Comparison of ENCODE assay signal across 9 mouse cellular contexts in the genomic region with DNA sequence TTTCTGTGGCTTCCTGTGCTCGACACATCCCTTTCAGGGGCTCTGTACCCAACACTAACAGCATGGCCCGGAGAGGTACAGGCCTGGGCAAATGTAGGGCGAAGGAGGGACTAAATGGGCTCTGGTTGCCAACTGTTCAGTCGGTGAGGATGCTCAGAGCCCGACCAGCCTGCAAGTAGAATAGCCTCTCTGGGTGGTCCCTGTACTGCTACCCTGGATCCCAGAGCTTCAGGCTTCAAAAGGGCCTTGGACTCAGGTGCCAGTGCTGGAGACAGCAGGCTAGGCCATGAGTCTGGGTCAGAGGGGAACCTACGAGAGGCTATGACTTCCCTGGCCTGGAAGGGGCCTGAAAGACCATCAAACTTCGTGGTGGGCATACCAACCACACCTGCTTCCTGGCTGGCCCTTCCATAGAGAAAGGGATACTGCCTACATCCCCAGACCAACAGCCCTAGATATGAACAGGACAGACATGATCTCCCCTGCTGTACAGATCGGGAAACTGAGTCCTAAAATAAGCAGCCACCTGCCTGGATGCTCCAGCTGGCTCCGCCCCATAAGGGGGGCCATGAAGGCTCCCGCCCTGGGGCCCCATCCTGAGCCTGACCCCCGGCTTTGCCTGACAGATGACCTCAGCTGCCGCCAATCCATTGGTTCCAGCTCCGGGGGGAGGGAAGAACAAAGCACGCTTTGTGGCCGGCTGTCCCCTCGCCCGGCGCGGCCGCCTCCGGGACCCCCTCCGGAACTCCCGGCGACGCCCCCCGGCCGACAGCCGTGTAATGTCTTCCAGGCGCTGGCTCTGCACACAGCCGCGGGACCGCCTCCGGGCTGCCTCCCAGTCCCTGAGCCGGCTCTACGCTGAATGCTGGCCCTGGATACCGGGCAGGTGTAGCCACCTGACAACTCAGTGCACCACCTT. TPM values are rescaled to one million over a fixed set of nuclear protein-coding genes. Genes with fewer than 3 reads are reported as not detected.
DNase-seq lines count a peak whose midpoint lies in the region; ATAC-seq and TF ChIP-seq lines count a peak whose summit lies in the region.
"Had no signal": no experiment of that assay in that cellular context is flagged by ENCODE, and none has a peak within 500 bp of the region (broad histone marks: within the 10 kb centered on the region; RNA-seq: fewer than 3 reads in every experiment).

No protein-coding gene starts in this region.

- no peak for TF ChIP-seq POLR2A in myocyte (IDR thresholded peaks at IDR 0.05; ENCODE audit: insufficient read length, low read depth)

- no peaks in the 10 kb centered on the region for H3K79me2 ChIP-seq in myocyte (ENCODE audit: control insufficient read depth, insufficient read depth)

- no peak for DNase-seq in kidney, adult 18-20 months
- no peak for DNase-seq in intestine, embryonic 14.5 days (ENCODE audit: low spot score)
- no peak for DNase-seq in layer of hippocampus, postnatal 36 days
- no peak for DNase-seq in left cerebral cortex, postnatal 25 days (ENCODE audit: low spot score in 2 of 2)
- DNase-seq in adrenal gland, postnatal 10 days = no peak

- intact Hi-C loops in left cerebral cortex, postnatal 25 days (cut with DNase I) = loop anchor here (5.0 kb wide), 1 partner anchor 253 kb away; no protein-coding TSS in a partner anchor

- H3K9me3 ChIP-seq in kidney, embryonic 15.5 days (replicated peaks) = no peaks in the 10 kb centered on the region
- no peaks in the 10 kb centered on the region for H3K9me3 ChIP-seq in embryonic facial prominence, embryonic 13.5 days
- no peaks in the 10 kb centered on the region for H3K9me3 ChIP-seq in intestine, embryonic 14.5 days (ENCODE audit: control insufficient read depth, low read length)

- peaks cover 33% of the 10 kb centered on the region for H3K27me3 ChIP-seq in kidney, embryonic 15.5 days
- H3K27me3 ChIP-seq in embryonic facial prominence, embryonic 13.5 days = peaks cover 20% of the 10 kb centered on the region
- peaks cover 4% of the 10 kb centered on the region; the same call in 1 of the 2 replicates for H3K27me3 ChIP-seq in intestine, embryonic 14.5 days (replicated peaks; ENCODE audit: control insufficient read depth, insufficient read depth, low read length)
- H3K27me3 ChIP-seq in myocyte (ENCODE audit: control insufficient read depth, insufficient read depth, insufficient read length) = peaks cover 26% of the 10 kb centered on the region

- H3K27ac ChIP-seq in kidney, embryonic 15.5 days = no peak overlapping the region
- H3K27ac ChIP-seq in embryonic facial prominence, embryonic 13.5 days = no peak overlapping the region
- H3K27ac ChIP-seq in intestine, embryonic 14.5 days (ENCODE audit: low read depth) = no peak overlapping the region

- peak overlapping the region; percentile 33 for H3K4me3 ChIP-seq in kidney, embryonic 15.5 days (replicated peaks)
- H3K4me3 ChIP-seq in embryonic facial prominence, embryonic 13.5 days = peak overlapping the region; percentile 27
- H3K4me3 ChIP-seq in intestine, embryonic 14.5 days (ENCODE audit: low read depth, low read length) = peak overlapping the region; percentile 18
- H3K4me3 ChIP-seq in myocyte = no peak overlapping the region

- ATAC-seq in kidney, embryonic 15.5 days (replicated peaks; ENCODE audit: low FRiP score) = no peak
- ATAC-seq in embryonic facial prominence, embryonic 13.5 days (ENCODE audit: insufficient number of reproducible peaks, insufficient read depth, low FRiP score, low TSS enrichment, low read depth) = peak; percentile 18; the same call in 1 of the 2 replicates
- ATAC-seq in intestine, embryonic 14.5 days (replicated peaks; ENCODE audit: low FRiP score, low TSS enrichment, low read depth) = peak; percentile 36; the same call in 1 of the 2 replicates

- WGBS in kidney, embryonic 15.5 days = 13% methylated on average over 35 of the region's 36 CpGs
- 9% methylated on average over 36 of the region's 36 CpGs for WGBS in embryonic facial prominence, embryonic 13.5 days
- 15% methylated on average over 35 of the region's 36 CpGs for WGBS in intestine, embryonic 14.5 days

- peak overlapping the region; percentile 63 for H3K4me2 ChIP-seq in kidney, embryonic 15.5 days
- H3K4me2 ChIP-seq in embryonic facial prominence, embryonic 13.5 days = peak overlapping the region; percentile 60
- H3K4me2 ChIP-seq in intestine, embryonic 14.5 days (ENCODE audit: low read length) = peak overlapping the region; percentile 51
- no peak overlapping the region for H3K4me2 ChIP-seq in myocyte (ENCODE audit: low read depth)

- no peaks in the 10 kb centered on the region; the same call in 1 of the 2 replicates for H3K36me3 ChIP-seq in kidney, embryonic 15.5 days
- H3K36me3 ChIP-seq in embryonic facial prominence, embryonic 13.5 days = no peaks in the 10 kb centered on the region
- H3K36me3 ChIP-seq in intestine, embryonic 14.5 days (ENCODE audit: control insufficient read depth, insufficient read depth, low read length) = no peaks in the 10 kb centered on the region
- H3K36me3 ChIP-seq in myocyte (ENCODE audit: control insufficient read depth, insufficient read depth) = peaks cover 4% of the 10 kb centered on the region

- H3ac ChIP-seq in myocyte (ENCODE audit: control insufficient read depth, insufficient read length) = no peak overlapping the region

- 0 out of 2 replicates have a peak overlapping the region, but pooled peaks have one; percentile 11 for H3K9ac ChIP-seq in kidney, embryonic 15.5 days
- peak overlapping the region; percentile 64 for H3K9ac ChIP-seq in embryonic facial prominence, embryonic 13.5 days
- H3K9ac ChIP-seq in intestine, embryonic 14.5 days (ENCODE audit: low read length) = peak overlapping the region; percentile 13; the same call in 1 of the 2 replicates

- H3K4me1 ChIP-seq in kidney, embryonic 15.5 days = peaks cover 16% of the 10 kb centered on the region
- peaks cover 31% of the 10 kb centered on the region for H3K4me1 ChIP-seq in embryonic facial prominence, embryonic 13.5 days
- peaks cover 7% of the 10 kb centered on the region; the same call in 1 of the 2 replicates for H3K4me1 ChIP-seq in intestine, embryonic 14.5 days (replicated peaks; ENCODE audit: control insufficient read depth, insufficient read depth, low read length)

TF ChIP-seq in myocyte, 11 proteins besides CTCF, POLR2A, EP300 and RAD21:
- TF ChIP-seq MAX (IDR thresholded peaks at IDR 0.05; ENCODE audit: low read depth) = no peak
- peak; percentile 11 for TF ChIP-seq POLR2AphosphoS2 (IDR thresholded peaks at IDR 0.05; ENCODE audit: insufficient read length, low read depth)

RNA-seq across cellular contexts. Expression of gene Srxn1, which starts 9.0 kb away (rescaled TPM):
- polyA plus RNA-seq in kidney, embryonic 15.5 days (2015; fragmentation: Nextera tagmentation; extraction: Ambion mirVana) = 12.7 and 14.5 TPM in 2 replicates
- polyA plus RNA-seq in embryonic facial prominence, embryonic 13.5 days (2015; fragmentation: Nextera tagmentation; extraction: Ambion mirVana) = 9.7 and 10.6 TPM in 2 replicates
- 12.0 and 12.4 TPM in 2 replicates for polyA plus RNA-seq in intestine, embryonic 14.5 days (2014; fragmentation: Nextera tagmentation; extraction: Ambion mirVana)
- 21.7 TPM for polyA plus RNA-seq in myocyte (2012; fragmentation: generic; extraction: Trizol)
- 10 to 100 TPM; 71.6 to 77.6 TPM for total RNA-seq in layer of hippocampus, postnatal 36 days (2021)
- total RNA-seq in left cerebral cortex, postnatal 25 days (2021) = 10 to 100 TPM; 85.6 to 96.7 TPM
- 100 to 1,000 TPM in 1 of 2 experiments, 10 to 100 TPM in 1; 48.5 to 177 TPM for total RNA-seq in adrenal gland, postnatal 10 days (2021)

RNA-seq across cellular contexts. Expression of gene Tcf15, which starts 29.0 kb away (rescaled TPM):
- polyA plus RNA-seq in kidney, embryonic 15.5 days (2015; fragmentation: Nextera tagmentation; extraction: Ambion mirVana) = 13.5 TPM in 2 replicates
- 3.7 and 4.1 TPM in 2 replicates for polyA plus RNA-seq in embryonic facial prominence, embryonic 13.5 days (2015; fragmentation: Nextera tagmentation; extraction: Ambion mirVana)
- polyA plus RNA-seq in intestine, embryonic 14.5 days (2014; fragmentation: Nextera tagmentation; extraction: Ambion mirVana) = 14.4 and 15.9 TPM in 2 replicates
- polyA plus RNA-seq in myocyte (2012; fragmentation: generic; extraction: Trizol) = not detected
- total RNA-seq in layer of hippocampus, postnatal 36 days (2021) = 1 to 10 TPM; 2.9 to 4.3 TPM
- 1 to 10 TPM in 1 of 2 experiments, under 1 TPM in 1; 0.76 to 1.1 TPM for total RNA-seq in left cerebral cortex, postnatal 25 days (2021)
- total RNA-seq in adrenal gland, postnatal 10 days (2021) = 10 to 100 TPM; 22.8 to 28.8 TPM

RNA-seq across cellular contexts. Expression of gene Scrt2, which starts 33.0 kb away (rescaled TPM):
- polyA plus RNA-seq in kidney, embryonic 15.5 days (2015; fragmentation: Nextera tagmentation; extraction: Ambion mirVana) = 0.04 and 0.05 TPM in 2 replicates
- 0.12 and 0.17 TPM in 2 replicates for polyA plus RNA-seq in embryonic facial prominence, embryonic 13.5 days (2015; fragmentation: Nextera tagmentation; extraction: Ambion mirVana)
- polyA plus RNA-seq in intestine, embryonic 14.5 days (2014; fragmentation: Nextera tagmentation; extraction: Ambion mirVana) = 0.07 and 0.08 TPM in 2 replicates
- polyA plus RNA-seq in myocyte (2012; fragmentation: generic; extraction: Trizol) = not detected
- total RNA-seq in layer of hippocampus, postnatal 36 days (2021) = 10 to 100 TPM; 25.1 to 27.1 TPM
- 10 to 100 TPM; 15.2 to 18.5 TPM for total RNA-seq in left cerebral cortex, postnatal 25 days (2021)
- under 1 TPM; 0.21 to 0.27 TPM for total RNA-seq in adrenal gland, postnatal 10 days (2021)
- total RNA-seq: gastrocnemius, adult 18-20 months had no signal

Comparison
In these comparisons a context has a peak if more than half of its experiments do, and no peak if none do; other contexts are left out.
1. H3K9ac ChIP-seq: peak in every context shown above with its lines; median percentile 64 in embryonic facial prominence, embryonic 13.5 days; 13 in intestine, embryonic 14.5 days; 11 in kidney, embryonic 15.5 days.